Mouse (Mus musculus): ENCODE results near the gene Anapc16. TPM values are rescaled to one million over a fixed set of nuclear protein-coding genes. Genes with fewer than 3 reads are reported as not detected.

The Anapc16 gene
- polyA plus RNA-seq, 1 experiment = 56.3 TPM

- 44% methylated on average over 16 of the region's 16 CpGs for WGBS
- DNase-seq (ENCODE audit: low read depth, low spot score) = no peak
Observed at GRCm38 (mm10) chr10:59952781-59953563, 50.0 kb downstream of the Anapc16 start.

- no peak for DNase-seq (ENCODE audit: low read depth, low spot score)
- under 1% methylated on average over 31 of the region's 31 CpGs for WGBS
Observed at GRCm38 (mm10) chr10:59952152-59952780, 50.7 kb downstream of the Anapc16 start.

- peak; percentile 90 for DNase-seq (ENCODE audit: low read depth, low spot score)
- 1% methylated on average over 76 of the region's 76 CpGs for WGBS
Observed at GRCm38 (mm10) chr10:59951211-59952151, 51.5 kb downstream of the Anapc16 start, which contains the start of gene Ddit4. Gene Ddit4, minus strand, starts transcription at chr10:59951834.

- no peak for DNase-seq (ENCODE audit: low read depth, low spot score)
- 1% methylated on average over 23 of the region's 23 CpGs for WGBS
Observed at GRCm38 (mm10) chr10:59950716-59951191, 52.2 kb downstream of the Anapc16 start.

GRCm38 (mm10) chr10:59949783-59950605, 52.9 kb downstream of the Anapc16 start:
- 18% methylated on average over 15 of the region's 15 CpGs for WGBS

GRCm38 (mm10) chr10:59949255-59949648, 53.7 kb downstream of the Anapc16 start:
- 32% methylated on average over 1 of the region's 1 CpGs for WGBS
- no peak for DNase-seq (ENCODE audit: low read depth, low spot score)

More at GRCm38 (mm10) chr10:59949783-59950605, 52.9 kb downstream of the Anapc16 start:
- no peak for DNase-seq (ENCODE audit: low read depth, low spot score)

- WGBS = 30% methylated on average over 6 of the region's 6 CpGs
- DNase-seq (ENCODE audit: low read depth, low spot score) = no peak
Observed at GRCm38 (mm10) chr10:59948363-59949254, 54.3 kb downstream of the Anapc16 start.

- DNase-seq (ENCODE audit: low read depth, low spot score) = no peak
- 58% methylated on average over 7 of the region's 7 CpGs for WGBS
Observed at GRCm38 (mm10) chr10:59947296-59948073, 55.5 kb downstream of the Anapc16 start.

- DNase-seq (ENCODE audit: low read depth, low spot score) = no peak
- 86% methylated on average over 5 of the region's 5 CpGs for WGBS
Observed at GRCm38 (mm10) chr10:59946362-59946761, 56.6 kb downstream of the Anapc16 start.

GRCm38 (mm10) chr10:59945416-59945815, 57.5 kb downstream of the Anapc16 start:
- WGBS = 96% methylated on average over 3 of the region's 3 CpGs
- DNase-seq (ENCODE audit: low read depth, low spot score) = no peak

- no peak for DNase-seq (ENCODE audit: low read depth, low spot score)
- 8% methylated on average over 13 of the region's 13 CpGs for WGBS
Observed at GRCm38 (mm10) chr10:59943421-59943989, 59.4 kb downstream of the Anapc16 start.

GRCm38 (mm10) chr10:59942847-59943420, 60.0 kb downstream of the Anapc16 start:
- 3% methylated on average over 16 of the region's 16 CpGs for WGBS
- DNase-seq (ENCODE audit: low read depth, low spot score) = no peak

GRCm38 (mm10) chr10:59942281-59942846, 60.6 kb downstream of the Anapc16 start:
- WGBS = 54% methylated on average over 21 of the region's 21 CpGs
- DNase-seq (ENCODE audit: low read depth, low spot score) = no peak

GRCm38 (mm10) chr10:59939081-59939480, 63.9 kb downstream of the Anapc16 start:
- DNase-seq (ENCODE audit: low read depth, low spot score) = no peak
- 84% methylated on average over 1 of the region's 1 CpGs for WGBS

- no peak for DNase-seq (ENCODE audit: low read depth, low spot score)
- 52% methylated on average over 5 of the region's 5 CpGs for WGBS
Observed at GRCm38 (mm10) chr10:59938662-59939061, 64.3 kb downstream of the Anapc16 start.
